8 mouse cellular contexts compared by ENCODE assay signal in the genomic region with DNA sequence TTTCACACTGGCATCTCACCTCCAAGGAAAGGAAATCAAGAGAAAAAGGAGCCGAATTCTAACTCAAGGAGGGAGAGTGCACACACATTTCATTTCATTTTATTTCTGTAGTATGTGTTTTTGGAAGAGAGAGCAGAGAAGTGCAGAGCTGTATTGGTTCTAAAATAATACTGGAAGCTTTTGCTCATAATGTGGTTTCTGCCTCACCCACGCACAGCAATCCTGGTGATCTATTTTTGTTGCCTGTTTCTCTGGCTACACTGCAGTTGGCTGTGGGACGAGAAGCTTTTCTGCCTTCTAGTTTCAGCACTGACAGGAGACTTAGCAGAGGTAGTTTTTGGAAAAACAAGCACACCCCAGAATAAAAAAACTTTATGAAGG.
DNase-seq lines count a peak whose midpoint lies in the region; ATAC-seq and TF ChIP-seq lines count a peak whose summit lies in the region.

No protein-coding gene starts in this region.

- H3K4me3 ChIP-seq in lung, embryonic 16.5 days (ENCODE audit: low read length) = no peak overlapping the region
- H3K4me3 ChIP-seq in lung, adult 2 months (replicated peaks; ENCODE audit: extremely low read depth, low read depth, low read length) = no peak overlapping the region
- H3K4me3 ChIP-seq in forebrain, embryonic 10.5 days = peak overlapping the region; percentile 44
- no peak overlapping the region for H3K4me3 ChIP-seq in hindbrain, embryonic 14.5 days (replicated peaks; ENCODE audit: low read length)
- H3K4me3 ChIP-seq in midbrain, embryonic 13.5 days (replicated peaks) = no peak overlapping the region

- no peaks in the 10 kb centered on the region for H3K27me3 ChIP-seq in lung, embryonic 16.5 days (ENCODE audit: control insufficient read depth, insufficient read depth, low read depth, low read length)
- H3K27me3 ChIP-seq in forebrain, embryonic 10.5 days (ENCODE audit: poor library complexity, severe bottlenecking) = no peaks in the 10 kb centered on the region
- no peaks in the 10 kb centered on the region for H3K27me3 ChIP-seq in hindbrain, embryonic 14.5 days (ENCODE audit: control insufficient read depth, insufficient read depth, low read length)
- no peaks in the 10 kb centered on the region for H3K27me3 ChIP-seq in midbrain, embryonic 13.5 days

- H3K27ac ChIP-seq in lung, embryonic 16.5 days (ENCODE audit: low read length) = peak overlapping the region; percentile 52; the same call in 1 of the 2 replicates
- H3K27ac ChIP-seq in forebrain, embryonic 10.5 days = peak overlapping the region; percentile 81
- peak overlapping the region; percentile 79 for H3K27ac ChIP-seq in hindbrain, embryonic 14.5 days
- H3K27ac ChIP-seq in midbrain, embryonic 13.5 days = peak overlapping the region; percentile 80

- ATAC-seq in lung, embryonic 16.5 days (ENCODE audit: low read depth) = no peak
- ATAC-seq in hindbrain, embryonic 14.5 days (ENCODE audit: low FRiP score) = peak; percentile 23; the same call in 1 of the 2 replicates
- 0 out of 2 replicates have a peak, but pooled peaks have one; percentile 1 for ATAC-seq in midbrain, embryonic 13.5 days

- 44% methylated on average over 3 of the region's 3 CpGs for WGBS in lung, embryonic 16.5 days
- 33% methylated on average over 3 of the region's 3 CpGs for WGBS in lung, adult 2 months
- 36% methylated on average over 3 of the region's 3 CpGs for WGBS in forebrain, embryonic 10.5 days
- 14% methylated on average over 3 of the region's 3 CpGs for WGBS in hindbrain, embryonic 14.5 days
- 8% methylated on average over 3 of the region's 3 CpGs for WGBS in midbrain, embryonic 13.5 days

- no peaks in the 10 kb centered on the region for H3K9me3 ChIP-seq in lung, embryonic 16.5 days (ENCODE audit: control insufficient read depth, low read length)
- H3K9me3 ChIP-seq in forebrain, embryonic 10.5 days = no peaks in the 10 kb centered on the region
- H3K9me3 ChIP-seq in hindbrain, embryonic 14.5 days (ENCODE audit: control insufficient read depth, low read length) = no peaks in the 10 kb centered on the region
- H3K9me3 ChIP-seq in midbrain, embryonic 13.5 days = no peaks in the 10 kb centered on the region

- peaks cover 16% of the 10 kb centered on the region for H3K4me1 ChIP-seq in lung, embryonic 16.5 days (replicated peaks; ENCODE audit: control insufficient read depth, insufficient read depth, low read length)
- H3K4me1 ChIP-seq in lung, adult 2 months (ENCODE audit: control insufficient read depth, insufficient read depth, low read length) = peaks cover 7% of the 10 kb centered on the region
- H3K4me1 ChIP-seq in forebrain, embryonic 10.5 days = peaks cover 31% of the 10 kb centered on the region
- peaks cover 27% of the 10 kb centered on the region for H3K4me1 ChIP-seq in hindbrain, embryonic 14.5 days (replicated peaks; ENCODE audit: control insufficient read depth, insufficient read depth, low read length)
- peaks cover 46% of the 10 kb centered on the region for H3K4me1 ChIP-seq in midbrain, embryonic 13.5 days (replicated peaks)

- no peak overlapping the region; the same call in 1 of the 2 replicates for H3K4me2 ChIP-seq in lung, embryonic 16.5 days (ENCODE audit: low read depth, low read length)
- H3K4me2 ChIP-seq in hindbrain, embryonic 14.5 days (replicated peaks) = peak overlapping the region; percentile 51
- peak overlapping the region; percentile 52 for H3K4me2 ChIP-seq in midbrain, embryonic 13.5 days (replicated peaks)

- H3K36me3 ChIP-seq in lung, embryonic 16.5 days (ENCODE audit: control insufficient read depth, insufficient read depth, low read length) = no peaks in the 10 kb centered on the region
- no peaks in the 10 kb centered on the region for H3K36me3 ChIP-seq in forebrain, embryonic 10.5 days (replicated peaks)
- H3K36me3 ChIP-seq in hindbrain, embryonic 14.5 days (replicated peaks; ENCODE audit: control insufficient read depth, insufficient read depth) = no peaks in the 10 kb centered on the region
- no peaks in the 10 kb centered on the region for H3K36me3 ChIP-seq in midbrain, embryonic 13.5 days

- no peak for TF ChIP-seq POLR2A in lung, adult 2 months (IDR thresholded peaks at IDR 0.05; ENCODE audit: borderline replicate concordance, extremely low read depth, low read depth, low read length)

- H3K9ac ChIP-seq in lung, embryonic 16.5 days (ENCODE audit: low read length) = no peak overlapping the region
- H3K9ac ChIP-seq in hindbrain, embryonic 14.5 days = no peak overlapping the region
- no peak overlapping the region for H3K9ac ChIP-seq in midbrain, embryonic 13.5 days (replicated peaks)

- no peak for DNase-seq in lung, adult 2 months
- DNase-seq in forebrain, embryonic 10.5 days (ENCODE audit: extremely low spot score, low spot score) = no peak
- DNase-seq in hindbrain, embryonic 14.5 days (ENCODE audit: low spot score) = peak; percentile 35
- no peak for DNase-seq in adrenal gland, postnatal 36 days
- no peak for DNase-seq in kidney, adult 9 months
- no peak for DNase-seq in liver

- no peak for TF ChIP-seq CTCF in lung, adult 2 months (IDR thresholded peaks at IDR 0.05; ENCODE audit: insufficient read depth, low read length)
